In genomic region chr19:27417375-27417774, GRCm38 (mm10) we compare ENCODE assay signal across 24 mouse cellular contexts.
"Had no signal": no experiment of that assay in that cellular context is flagged by ENCODE, and none has a peak within 500 bp of the region (broad histone marks: within the 10 kb centered on the region; RNA-seq: fewer than 3 reads in every experiment).

No protein-coding gene starts in this region.

- DNase-seq: cerebellum, adult 8-10 months; cerebellum, adult 9-10 months; cerebellum, adult 9-11 months; cerebellum, postnatal 10 days; cerebellum, postnatal 14 days; cerebellum, postnatal 25 days; embryo, embryonic 11 days; forebrain, postnatal 0 days; gastrocnemius, adult 2 months; gastrocnemius, postnatal 10 days; gastrocnemius, postnatal 14 days; gastrocnemius, postnatal 25 days; gastrocnemius, postnatal 36 days; heart, adult 11 months; heart, adult 18-20 months; heart, adult 2 months had no signal

- H3K4me1 ChIP-seq: embryonic facial prominence, embryonic 15.5 days; forebrain, embryonic 10.5 days; forebrain, embryonic 12.5 days; forebrain, embryonic 13.5 days; forebrain, embryonic 15.5 days had no signal

- H3K27ac ChIP-seq: embryonic facial prominence, embryonic 13.5 days; embryonic facial prominence, embryonic 15.5 days; forebrain, embryonic 10.5 days; forebrain, embryonic 12.5 days; forebrain, embryonic 13.5 days; forebrain, embryonic 15.5 days; gastrocnemius, adult 2 months; heart, adult 2 months had no signal

- H3K9ac ChIP-seq: embryonic facial prominence, embryonic 13.5 days; embryonic facial prominence, embryonic 15.5 days; forebrain, embryonic 12.5 days; forebrain, embryonic 13.5 days; forebrain, embryonic 15.5 days; forebrain, postnatal 0 days had no signal

- H3K4me2 ChIP-seq: embryonic facial prominence, embryonic 13.5 days; embryonic facial prominence, embryonic 15.5 days; forebrain, embryonic 12.5 days; forebrain, embryonic 13.5 days; forebrain, embryonic 15.5 days had no signal

- H3K27me3 ChIP-seq: embryonic facial prominence, embryonic 13.5 days; embryonic facial prominence, embryonic 15.5 days; forebrain, embryonic 12.5 days; forebrain, embryonic 13.5 days; forebrain, embryonic 15.5 days had no signal

- ATAC-seq: forebrain, embryonic 14.5 days had no signal

- H3K4me3 ChIP-seq: embryonic facial prominence, embryonic 13.5 days; embryonic facial prominence, embryonic 15.5 days; erythroblast, embryonic 14.5 days; forebrain, embryonic 10.5 days; forebrain, embryonic 12.5 days; forebrain, embryonic 13.5 days; forebrain, embryonic 15.5 days; gastrocnemius, adult 2 months; heart, adult 2 months had no signal

- H3K9me3 ChIP-seq: embryonic facial prominence, embryonic 13.5 days; embryonic facial prominence, embryonic 15.5 days; forebrain, embryonic 10.5 days; forebrain, embryonic 12.5 days; forebrain, embryonic 13.5 days; forebrain, embryonic 15.5 days had no signal
